In genomic region chr19:41829381-41830105, GRCm38 (mm10) we compare ENCODE assay signal across 7 mouse cellular contexts. TPM values are rescaled to one million over a fixed set of nuclear protein-coding genes. Genes with fewer than 3 reads are reported as not detected.
DNase-seq lines count a peak whose midpoint lies in the region; ATAC-seq lines count a peak whose summit lies in the region.

Frat1 (plus strand) TSS chr19:41829970.

- H3K4me1 ChIP-seq in intestine, embryonic 14.5 days (replicated peaks; ENCODE audit: control insufficient read depth, insufficient read depth, low read length), result peaks cover 9% of the 10 kb centered on the region
- peaks cover 36% of the 10 kb centered on the region for H3K4me1 ChIP-seq in midbrain, embryonic 10.5 days

- H3K4me3 ChIP-seq in intestine, embryonic 14.5 days (ENCODE audit: low read depth, low read length), result peak within 1 kb of the TSS; percentile 63
- peak within 1 kb of the TSS; percentile 84 for H3K4me3 ChIP-seq in midbrain, embryonic 10.5 days

- ATAC-seq in intestine, embryonic 14.5 days (replicated peaks; ENCODE audit: low FRiP score, low TSS enrichment, low read depth), result peak; percentile 91

- peak; percentile 89 to 98 for DNase-seq in adrenal gland, adult (ENCODE audit: inconsistent age in 2 of 2, low spot score in 1 of 2)
- DNase-seq in embryo, embryonic 10.5 days (ENCODE audit: low spot score), result peak; percentile 89
- peak; percentile 84 for DNase-seq in gastrocnemius, postnatal 25 days
- peak; percentile 98 for DNase-seq in intestine, embryonic 14.5 days (ENCODE audit: low spot score)
- DNase-seq in left cerebral cortex, postnatal 25 days (ENCODE audit: low spot score in 2 of 2), result peak; percentile 93 to 94
- peak; percentile 95 for DNase-seq in midbrain, embryonic 10.5 days (ENCODE audit: low spot score)
- peak; percentile 87 for DNase-seq in right cerebral cortex, postnatal 4 days

- intact Hi-C loops in left cerebral cortex, postnatal 25 days (cut with DNase I), result no loop called here

- WGBS in intestine, embryonic 14.5 days, result 2% methylated on average over 39 of the region's 39 CpGs
- WGBS in midbrain, embryonic 10.5 days, result under 1% methylated on average over 39 of the region's 39 CpGs

- peak within 1 kb of the TSS; percentile 97 for H3K4me2 ChIP-seq in intestine, embryonic 14.5 days (ENCODE audit: low read length)

- H3K9ac ChIP-seq in intestine, embryonic 14.5 days (ENCODE audit: low read length), result peak within 1 kb of the TSS; percentile 64

- peaks cover 19% of the 10 kb centered on the region for H3K27me3 ChIP-seq in intestine, embryonic 14.5 days (replicated peaks; ENCODE audit: control insufficient read depth, insufficient read depth, low read length)
- peaks cover 37% of the 10 kb centered on the region for H3K27me3 ChIP-seq in midbrain, embryonic 10.5 days (ENCODE audit: low read depth, poor library complexity, severe bottlenecking)

- H3K36me3 ChIP-seq in intestine, embryonic 14.5 days (ENCODE audit: control insufficient read depth, insufficient read depth, low read length), result no peaks in the 10 kb centered on the region
- no peaks in the 10 kb centered on the region for H3K36me3 ChIP-seq in midbrain, embryonic 10.5 days

- peak within 1 kb of the TSS; percentile 87 for H3K27ac ChIP-seq in intestine, embryonic 14.5 days (ENCODE audit: low read depth)
- peak within 1 kb of the TSS; percentile 97 for H3K27ac ChIP-seq in midbrain, embryonic 10.5 days (replicated peaks)

- no peaks in the 10 kb centered on the region for H3K9me3 ChIP-seq in intestine, embryonic 14.5 days (ENCODE audit: control insufficient read depth, low read length)
- no peaks in the 10 kb centered on the region for H3K9me3 ChIP-seq in midbrain, embryonic 10.5 days (replicated peaks)

RNA-seq across cellular contexts. Expression of gene Frat1, which starts in this region (rescaled TPM):
- 1 to 10 TPM; 5.9 to 7.3 TPM for total RNA-seq in gastrocnemius, postnatal 25 days (2021)
- 13.3 and 15.4 TPM in 2 replicates for polyA plus RNA-seq in intestine, embryonic 14.5 days (2014; fragmentation: Nextera tagmentation; extraction: Ambion mirVana)
- total RNA-seq in left cerebral cortex, postnatal 25 days (2021), result 10 to 100 TPM; 14.2 to 15.2 TPM
- 10.3 and 11.9 TPM in 2 replicates for polyA plus RNA-seq in midbrain, embryonic 10.5 days (2016; fragmentation: Nextera tagmentation; extraction: Ambion mirVana)

Comparison
In these comparisons a context has a peak if more than half of its experiments do, and no peak if none do; other contexts are left out.
1. Peak in every context shown above with its lines: DNase-seq, ATAC-seq, H3K4me3 ChIP-seq and H3K27ac ChIP-seq.